Mouse (Mus musculus): ENCODE measurements at regions not wholly inside any gene's neighbourhood (a gene's known extent, or its start where the extent isn't known, plus 50 kb on each side); places are given as distances from the start of the nearest gene placed in this dataset.
A peak's percentile ranks its signal among the peaks of the same experiment; 100 is the strongest.
"Not testable (repeated sequence)": the region's sequence is repeated elsewhere in the genome, so short reads cannot be mapped to it uniquely, and the experiment has no call there.

DNA sequence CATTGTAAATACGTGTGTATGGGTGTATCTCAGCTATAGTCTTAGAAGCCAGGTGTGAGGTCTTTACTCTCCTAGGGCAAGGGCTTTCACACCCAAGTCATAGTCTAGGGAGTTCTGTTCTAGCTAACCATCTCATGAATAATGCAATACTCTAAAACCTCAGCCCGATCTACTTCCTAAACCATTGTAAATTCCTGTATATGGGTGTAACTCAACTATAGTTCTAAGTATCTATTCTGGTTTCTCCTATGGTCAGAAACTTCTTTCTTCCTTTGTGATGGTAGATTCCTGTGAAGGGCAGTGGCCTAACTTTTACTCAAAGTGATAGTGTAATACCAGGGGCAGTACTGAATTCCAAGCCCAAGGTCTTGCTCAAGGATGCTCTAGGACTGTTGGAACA, 58.7 kb upstream of the Srd5a3 start:
- DNase-seq (ENCODE audit: low spot score); intact Hi-C loops (cut with DNase I): not testable (repeated sequence)

DNA sequence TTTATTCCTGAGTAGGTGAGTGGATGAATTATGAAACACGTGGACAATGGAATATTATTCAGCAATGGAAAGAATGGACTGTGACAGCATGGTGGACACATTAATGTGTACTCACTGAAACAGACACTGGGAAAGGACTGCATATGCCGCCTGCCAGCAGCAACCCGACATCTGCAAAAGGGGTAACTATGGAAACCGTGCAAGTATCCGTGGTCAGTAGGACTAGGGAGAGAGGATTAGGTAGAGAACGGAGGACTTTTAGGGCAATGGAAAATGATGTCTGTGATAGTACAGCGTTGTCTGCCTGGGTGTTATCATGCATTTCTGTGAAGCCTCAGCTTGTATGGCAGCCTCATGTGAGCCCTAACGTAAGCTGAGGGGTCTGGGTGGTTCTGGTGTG, 59.6 kb upstream of the Srd5a3 start:
- DNase-seq (ENCODE audit: low spot score): no peak
- intact Hi-C loops (cut with DNase I): no loop called here

DNA sequence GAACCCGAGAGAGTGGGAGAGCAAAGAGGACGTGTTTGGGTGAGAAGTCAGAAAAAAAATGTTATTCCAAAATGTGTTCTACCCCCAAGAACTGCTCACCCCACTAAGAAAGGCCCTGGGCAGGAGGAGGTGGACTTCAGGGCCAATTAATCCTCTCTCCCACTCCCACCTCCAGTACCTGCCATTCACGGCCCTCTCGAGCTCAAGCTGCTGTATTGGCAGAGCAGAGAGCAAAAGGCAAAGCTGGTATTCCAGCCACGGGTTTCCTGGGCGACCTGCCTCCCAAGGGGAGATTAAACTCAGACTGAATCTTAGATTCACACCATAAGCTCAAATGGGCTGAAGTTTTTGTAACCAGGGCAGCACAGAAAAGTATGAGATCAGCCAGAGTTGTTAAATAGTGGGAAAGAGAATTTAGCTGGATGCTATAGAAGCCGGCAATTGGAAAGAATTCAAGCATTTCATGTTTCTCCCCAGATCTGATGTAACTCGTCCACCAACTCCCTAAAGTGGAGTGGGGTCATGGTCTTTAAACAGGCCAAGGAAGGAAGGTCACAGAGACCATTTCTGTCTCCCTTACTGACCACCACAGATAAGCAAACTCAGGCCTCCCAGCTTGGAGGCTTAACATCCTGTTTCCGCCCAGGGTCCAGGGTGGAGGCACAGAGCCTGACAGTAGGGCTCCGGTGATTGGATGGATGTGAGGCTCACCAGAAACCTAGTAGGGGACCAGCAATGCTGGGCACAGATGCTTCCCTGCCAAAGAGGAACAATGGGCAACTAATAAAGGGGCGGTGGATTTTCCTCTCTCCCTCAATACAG, 60.7 kb upstream of the Srd5a3 start:
- peak; percentile 38 for DNase-seq (ENCODE audit: low spot score)
- intact Hi-C loops (cut with DNase I): no loop called here

DNA sequence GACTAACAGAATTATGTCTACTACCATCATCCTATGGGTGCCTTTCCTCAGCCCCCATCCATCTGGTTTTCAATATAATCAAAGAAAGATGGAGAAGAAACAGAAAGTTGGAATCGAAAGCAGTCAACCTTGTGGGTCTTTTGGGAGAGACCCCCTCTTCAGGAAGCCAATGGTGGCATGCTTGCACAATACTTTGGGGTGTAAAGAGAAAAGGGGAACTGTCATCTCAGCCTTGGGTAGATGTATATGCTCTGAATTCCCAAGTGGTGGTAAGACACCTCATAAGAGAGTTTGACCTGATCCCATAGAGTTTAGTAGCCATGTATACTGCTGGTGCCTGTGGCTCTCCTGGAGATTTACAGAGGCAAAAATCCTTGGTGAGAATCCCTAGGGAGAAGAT, 61.6 kb upstream of the Srd5a3 start:
- intact Hi-C loops (cut with DNase I): no loop called here

DNA sequence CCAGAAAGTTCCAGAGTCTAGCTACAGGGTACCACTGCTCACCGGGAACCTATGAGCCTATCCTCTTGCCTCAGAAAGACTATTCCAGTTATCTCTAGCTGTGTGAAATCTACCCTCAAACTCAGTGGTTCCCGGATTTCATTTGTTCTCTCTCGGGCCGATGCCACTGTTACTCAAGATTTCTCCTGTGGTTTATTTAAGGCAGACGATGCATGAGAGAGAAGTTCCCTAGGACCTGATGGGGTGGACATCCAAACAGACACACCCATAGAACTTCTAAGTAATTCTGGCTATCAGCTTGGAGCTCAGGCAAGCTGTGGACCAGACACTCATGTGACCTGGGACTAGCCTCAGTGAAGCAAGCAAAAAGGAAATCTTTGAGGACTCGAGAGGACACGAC, 63.8 kb upstream of the Srd5a3 start:
- intact Hi-C loops (cut with DNase I): no loop called here
- no peak for DNase-seq (ENCODE audit: low spot score)

More for the DNA sequence above, 61.6 kb upstream of the Srd5a3 start:
- no peak for DNase-seq (ENCODE audit: low spot score)

DNA sequence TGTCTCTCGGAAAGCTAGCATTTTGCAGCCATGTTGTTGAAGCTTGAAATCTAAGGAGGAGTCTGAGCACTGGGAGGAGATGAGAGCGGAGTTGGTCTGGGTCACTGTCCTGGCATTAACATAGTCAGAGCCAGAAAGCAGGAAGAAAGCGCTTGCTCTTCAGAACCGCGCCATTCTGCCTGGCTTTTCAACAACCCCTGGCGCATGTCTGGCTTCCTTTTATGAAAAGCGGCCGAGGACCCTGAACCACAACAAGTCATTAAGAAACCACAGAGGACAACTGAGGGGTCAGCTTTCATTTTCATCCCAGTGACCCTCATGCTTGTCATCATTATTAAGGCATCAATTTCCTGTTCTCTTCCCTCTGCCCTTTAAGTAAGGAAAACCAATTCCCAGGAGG, 64.7 kb upstream of the Srd5a3 start:
- intact Hi-C loops (cut with DNase I): no loop called here
- no peak for DNase-seq (ENCODE audit: low spot score)

DNA sequence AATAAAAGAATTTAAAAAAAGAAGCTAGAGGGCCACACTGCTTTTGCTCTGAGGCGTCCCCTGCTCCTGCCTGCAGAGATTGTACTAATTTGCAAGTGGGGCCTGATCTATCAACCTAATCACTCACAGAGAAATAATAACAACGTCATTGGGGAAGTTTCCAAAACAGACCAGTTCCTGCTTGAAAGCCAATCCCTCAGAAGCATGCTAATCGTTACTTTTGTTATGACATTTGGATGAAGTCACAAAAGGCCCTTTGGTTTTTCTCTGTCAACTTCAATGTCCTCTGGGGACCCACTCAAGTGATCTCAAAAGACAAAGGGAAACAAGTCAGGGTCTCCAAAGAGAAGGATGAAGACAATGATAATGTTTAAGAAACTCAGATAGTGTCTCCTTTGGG, 72.2 kb upstream of the Srd5a3 start:
- no peak for DNase-seq (ENCODE audit: low spot score)

DNA sequence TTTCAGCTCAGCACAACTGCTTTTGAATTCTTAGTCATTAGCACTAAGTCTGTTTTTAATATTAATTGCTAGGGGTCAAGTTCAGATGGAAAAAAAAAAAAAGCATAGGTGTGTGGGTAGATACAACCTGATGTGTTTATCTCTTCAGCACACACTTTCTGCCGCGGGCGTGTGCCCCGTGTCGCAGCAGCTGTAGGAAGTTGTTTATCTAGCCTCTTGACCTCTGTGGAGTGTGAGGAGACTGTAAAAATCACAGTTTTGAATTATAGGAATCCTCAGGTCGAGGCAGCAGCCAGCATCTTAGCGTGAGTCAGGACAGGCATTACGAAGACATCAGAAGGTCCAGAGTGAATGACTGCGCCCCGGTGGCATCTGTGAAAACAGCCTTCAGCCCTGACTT, 72.8 kb upstream of the Srd5a3 start:
- no peak for DNase-seq (ENCODE audit: low spot score)

More for the DNA sequence above, 72.2 kb upstream of the Srd5a3 start:
- intact Hi-C loops (cut with DNase I): loop anchor here (2.0 kb wide), 1 partner anchor 41 kb away; no protein-coding TSS in a partner anchor

DNA sequence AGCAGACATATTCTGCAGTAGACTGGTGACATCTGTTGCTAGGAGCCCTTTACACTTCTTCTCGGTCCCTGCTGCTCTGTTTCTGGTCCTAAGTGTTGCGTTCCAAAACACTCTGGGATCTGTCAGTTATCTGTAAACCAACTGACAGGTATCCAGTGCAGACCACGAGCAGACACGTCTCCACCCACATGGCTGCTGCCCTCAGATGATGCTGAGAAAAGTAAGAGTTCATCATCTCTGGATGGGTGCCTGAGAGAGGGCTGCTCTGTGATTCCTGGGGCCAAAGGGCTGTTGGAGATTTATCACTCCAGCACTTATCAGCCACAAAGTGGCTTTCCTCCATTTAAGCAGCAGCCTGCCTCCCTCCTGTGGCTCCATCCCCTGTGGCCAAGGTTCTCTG, 74.3 kb upstream of the Srd5a3 start:
- intact Hi-C loops (cut with DNase I): no loop called here
- no peak for DNase-seq (ENCODE audit: low spot score)

More for the DNA sequence above, 72.8 kb upstream of the Srd5a3 start:
- intact Hi-C loops (cut with DNase I): no loop called here

DNA sequence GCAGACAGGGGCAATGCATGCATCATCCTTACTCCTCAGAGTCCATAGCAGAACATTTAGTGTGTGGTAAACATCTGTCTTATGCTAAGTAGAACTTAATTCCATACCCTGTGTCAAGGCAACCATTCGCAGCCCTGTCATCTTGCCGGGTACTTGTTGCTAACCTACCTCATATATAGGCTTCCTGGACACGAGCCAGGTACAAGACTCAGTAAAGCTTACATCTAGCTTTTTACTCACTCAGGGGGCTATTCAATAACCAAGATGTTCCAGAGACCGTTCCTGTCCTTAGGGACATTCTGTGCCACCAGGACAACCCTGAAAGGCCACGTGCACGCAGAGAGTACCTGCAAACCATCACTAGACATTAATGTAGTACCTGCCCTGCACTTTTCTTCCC, 74.8 kb upstream of the Srd5a3 start:
- DNase-seq (ENCODE audit: low spot score): no peak

DNA sequence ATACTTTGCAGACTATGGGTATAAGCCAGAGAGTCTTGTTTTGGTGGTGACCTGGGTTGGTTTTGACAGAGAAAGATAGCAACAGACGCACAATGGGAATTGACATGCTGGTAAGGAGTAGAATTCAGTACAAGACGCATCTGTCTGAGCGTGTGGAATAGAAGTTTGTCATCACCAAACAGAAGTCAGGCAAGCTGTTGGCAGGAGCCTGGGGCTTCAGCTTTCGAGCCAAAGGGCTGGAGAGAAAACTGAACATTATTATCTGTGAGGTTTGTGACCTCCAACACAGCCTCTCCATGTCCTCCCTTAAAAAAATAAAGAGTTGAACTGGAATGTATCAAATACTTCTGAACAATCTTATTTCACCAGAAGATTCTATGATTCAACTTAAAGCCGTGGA, 75.4 kb upstream of the Srd5a3 start:
- no peak for DNase-seq (ENCODE audit: low spot score)
- intact Hi-C loops (cut with DNase I): no loop called here

More for the DNA sequence above, 74.8 kb upstream of the Srd5a3 start:
- intact Hi-C loops (cut with DNase I): no loop called here

DNA sequence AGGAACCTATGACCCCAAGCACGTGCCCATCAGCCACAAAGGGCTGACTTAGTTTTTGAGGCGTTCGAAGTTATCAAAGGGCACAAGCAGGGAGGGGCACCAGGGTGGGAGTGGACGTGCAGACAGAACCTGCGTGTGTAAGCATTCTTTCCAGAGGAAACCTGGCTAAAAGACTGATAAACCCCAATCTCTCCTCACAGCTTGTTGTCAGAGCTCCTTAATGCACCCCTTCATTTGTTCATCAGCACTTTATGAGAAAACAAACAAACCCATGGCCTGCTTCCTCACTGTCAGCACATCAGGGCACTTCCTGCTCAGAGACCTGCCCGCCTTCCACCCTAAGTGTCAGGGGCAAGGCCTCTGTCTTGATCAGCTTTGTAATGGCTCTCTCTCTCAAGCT, 76.6 kb upstream of the Srd5a3 start:
- DNase-seq (ENCODE audit: low spot score): no peak
- intact Hi-C loops (cut with DNase I): no loop called here

DNA sequence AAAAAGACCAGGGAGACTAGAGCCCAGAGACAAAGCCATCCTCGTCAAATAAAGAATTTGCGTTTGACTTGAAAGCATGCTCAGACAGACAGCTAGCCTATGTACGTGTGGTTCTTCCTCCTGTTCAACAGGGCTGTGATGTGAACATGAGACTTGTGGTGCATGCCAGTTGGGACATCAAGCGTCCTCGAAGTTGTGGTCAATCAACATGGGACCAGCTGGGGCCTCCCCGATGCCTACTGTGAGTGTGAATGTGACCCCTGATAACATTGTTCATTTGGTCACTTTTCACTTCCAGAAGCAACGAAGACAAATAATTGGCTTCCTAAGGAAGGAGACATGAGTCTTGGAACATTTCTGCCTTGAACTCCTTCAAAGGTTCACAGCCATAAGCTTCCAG, 79.8 kb upstream of the Kdr start:
- DNase-seq (ENCODE audit: low spot score): no peak

DNA sequence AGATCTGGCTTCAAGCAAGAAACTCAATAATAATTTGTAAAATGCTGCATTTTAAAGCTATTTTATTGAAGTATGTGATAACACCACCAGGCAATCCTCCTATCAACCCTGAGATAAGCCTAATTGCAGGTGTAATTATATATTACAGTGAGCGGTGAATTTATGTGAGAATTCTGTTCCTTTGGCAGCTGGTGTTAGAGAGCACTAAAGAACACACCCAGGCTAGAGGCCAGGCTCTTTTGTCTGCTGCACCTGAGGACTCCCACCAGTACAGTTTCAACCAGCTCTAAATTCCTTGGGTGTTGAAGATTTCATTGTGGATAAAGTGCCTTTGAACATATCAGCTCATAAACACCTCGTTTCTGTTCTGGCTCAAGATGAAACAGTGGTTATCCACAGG, 77.6 kb upstream of the Kdr start:
- DNase-seq (ENCODE audit: low spot score): no peak
- intact Hi-C loops (cut with DNase I): no loop called here

More for the DNA sequence above, 79.8 kb upstream of the Kdr start:
- intact Hi-C loops (cut with DNase I): no loop called here

DNA sequence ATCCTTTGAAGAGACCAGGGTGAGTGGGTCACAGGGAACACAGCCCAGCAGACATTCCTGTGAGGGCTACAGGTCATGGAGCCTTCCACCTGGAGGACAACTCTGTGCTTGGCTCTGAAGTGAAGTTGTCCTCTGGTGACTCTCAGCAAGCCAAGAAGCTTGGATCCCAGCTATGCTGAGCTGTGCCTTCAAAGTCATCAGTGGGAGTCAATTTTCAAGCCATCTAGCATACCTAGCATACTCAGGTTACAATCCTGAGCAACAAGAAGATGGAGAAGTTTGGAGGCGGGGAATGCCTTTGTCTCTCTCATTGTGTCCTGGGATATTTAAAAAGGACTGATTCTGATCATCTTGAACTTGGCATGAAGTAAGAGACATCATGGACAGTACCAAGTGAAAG, 74.5 kb upstream of the Kdr start:
- DNase-seq (ENCODE audit: low spot score): no peak
- intact Hi-C loops (cut with DNase I): no loop called here

DNA sequence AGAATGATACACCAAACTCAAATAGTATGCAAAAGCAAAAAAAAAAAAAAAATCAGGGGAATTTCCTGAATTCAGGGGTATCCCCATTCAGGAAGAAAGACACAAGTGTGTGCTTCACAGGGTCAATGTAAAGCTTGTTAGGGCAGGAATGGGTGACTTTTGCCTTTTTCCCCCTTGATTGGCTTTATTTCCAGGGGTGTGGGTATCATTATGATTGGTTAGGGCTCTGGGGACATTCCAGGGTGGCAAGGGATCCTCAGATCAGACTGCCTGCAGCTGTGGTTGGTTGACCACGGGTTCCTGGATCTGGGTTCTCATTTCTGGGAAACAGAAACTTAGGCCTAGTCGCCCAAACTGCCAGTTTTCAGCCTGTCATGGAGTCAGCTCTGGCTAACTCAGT, 73.4 kb upstream of the Kdr start:
- intact Hi-C loops (cut with DNase I): no loop called here
- DNase-seq (ENCODE audit: low spot score): no peak

DNA sequence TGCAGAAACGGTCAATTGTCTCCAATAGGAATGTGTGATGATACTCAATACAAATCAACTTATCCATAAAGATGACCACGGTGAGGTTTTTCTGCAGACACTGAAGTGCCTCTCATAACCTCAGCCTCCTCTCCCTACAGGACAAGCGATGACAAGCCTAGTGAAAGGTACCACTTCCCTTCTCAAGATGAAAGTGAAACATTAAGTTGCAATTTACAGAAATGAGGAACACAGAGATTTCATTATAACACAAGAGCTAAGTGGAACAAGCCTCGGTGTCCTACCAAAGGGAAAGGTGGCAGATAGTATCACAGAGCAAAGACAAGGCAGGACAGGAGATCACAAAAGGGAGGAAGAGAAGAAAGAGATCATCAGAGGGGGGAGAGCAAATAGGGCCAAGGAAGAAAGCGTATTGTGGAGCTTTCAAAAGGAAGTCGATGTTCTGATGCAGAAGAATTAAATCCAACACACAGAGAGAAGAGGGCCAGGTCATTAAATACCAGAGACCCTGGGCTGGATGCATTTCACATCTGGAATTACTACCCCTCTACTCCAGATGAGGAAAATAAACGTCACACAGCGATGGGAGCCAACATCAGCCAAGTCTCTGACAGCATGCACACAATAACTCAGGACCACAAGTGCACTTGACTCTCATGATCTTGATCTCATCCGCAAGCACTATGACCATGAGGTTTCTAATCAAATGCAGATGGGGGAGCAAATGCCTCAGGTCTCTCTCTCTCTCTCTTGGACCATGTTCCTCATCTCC, 70.0 kb upstream of the Kdr start:
- DNase-seq (ENCODE audit: low spot score): no peak
- intact Hi-C loops (cut with DNase I): no loop called here

DNA sequence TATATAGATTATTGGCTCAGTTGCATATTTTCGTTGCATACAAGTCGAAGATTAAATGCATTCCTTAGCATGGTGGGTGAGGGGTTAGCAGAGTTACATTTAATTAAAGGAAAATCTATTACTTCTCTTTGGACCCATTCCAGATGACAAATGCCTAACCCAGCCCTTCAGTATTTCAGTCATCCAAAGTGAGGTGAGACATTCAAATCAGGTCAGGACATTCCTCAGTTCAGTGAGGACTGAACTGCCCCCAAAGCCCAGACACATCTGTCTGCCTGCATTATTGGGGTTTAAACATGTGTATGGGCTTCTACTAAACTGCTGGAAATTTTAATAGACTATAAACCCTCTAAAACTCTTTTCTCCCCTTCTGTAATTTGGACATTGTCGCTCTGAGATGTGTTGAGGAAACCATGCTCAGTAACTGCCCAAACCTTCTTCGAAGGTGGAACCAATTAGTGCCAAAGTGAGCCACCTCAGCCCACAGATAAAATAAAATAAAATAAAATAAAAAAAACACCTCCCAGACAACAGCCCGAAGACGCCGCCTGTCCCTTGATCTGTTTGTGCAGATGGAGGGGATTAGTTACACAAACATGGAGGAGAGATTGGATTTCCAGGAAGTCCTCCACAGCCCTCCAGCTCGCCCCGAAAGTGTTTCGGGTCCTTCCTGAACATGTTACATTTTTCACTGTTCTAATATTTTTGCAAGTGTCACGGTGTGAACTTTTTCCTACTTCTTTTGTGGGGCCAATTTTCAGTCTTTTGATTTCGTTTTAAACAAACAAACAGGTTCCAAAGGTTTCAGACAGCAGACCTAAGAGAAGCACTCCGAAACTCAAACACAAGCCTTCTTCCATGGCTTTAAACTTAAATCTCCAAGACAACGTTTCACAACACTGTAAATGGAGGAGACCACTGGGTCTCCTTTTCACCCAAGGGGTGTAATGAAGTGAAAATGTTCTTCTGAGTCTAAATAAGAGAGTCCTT, 65.6 kb upstream of the Kdr start:
- DNase-seq (ENCODE audit: low spot score): no peak
- intact Hi-C loops (cut with DNase I): loop anchor here (5.0 kb wide), 1 partner anchor 172 kb away; no protein-coding TSS in a partner anchor

DNA sequence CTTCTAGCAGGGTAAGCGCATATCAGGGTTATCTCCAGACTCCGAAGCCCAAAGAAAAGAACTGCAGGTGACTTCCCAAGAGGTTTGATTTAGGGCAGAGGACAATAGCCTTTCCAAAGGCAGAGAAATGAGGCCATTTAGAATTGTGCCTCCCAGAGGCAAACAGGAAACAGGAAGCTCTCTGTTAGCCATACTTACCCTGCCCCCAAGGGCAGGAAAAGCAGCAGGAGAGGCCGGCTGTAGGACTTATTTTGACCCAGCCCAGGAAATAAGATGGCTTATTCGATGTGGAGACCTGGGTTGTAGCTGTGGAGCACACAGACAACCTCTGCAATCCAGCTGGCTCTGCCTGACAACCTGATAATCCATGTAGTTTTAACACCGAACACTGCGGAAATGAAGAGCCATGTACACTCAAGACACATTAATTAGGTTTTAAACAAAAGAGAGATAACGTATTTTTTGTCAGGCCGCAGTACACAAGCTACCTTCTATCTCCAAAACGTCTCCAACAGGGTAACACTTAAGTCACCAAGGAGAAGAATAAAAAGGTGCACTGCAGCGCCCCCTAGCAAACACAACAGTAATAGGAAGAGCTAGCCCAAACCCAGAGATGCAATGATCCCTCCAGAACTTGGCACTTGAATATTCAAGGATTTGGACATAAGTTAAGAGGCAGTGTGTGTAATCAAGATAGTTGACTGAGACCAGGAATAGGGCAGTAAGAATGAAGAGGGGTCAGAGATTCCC, 62.4 kb upstream of the Kdr start:
- no peak for DNase-seq (ENCODE audit: low spot score)
- intact Hi-C loops (cut with DNase I): loop anchor here (5.0 kb wide), 1 partner anchor 168 kb away; no protein-coding TSS in a partner anchor
